Mouse (Mus musculus): ENCODE results near the gene Fam168b. TPM values are rescaled to one million over a fixed set of nuclear protein-coding genes. Genes with fewer than 3 reads are reported as not detected.
A peak's percentile ranks its signal among the peaks of the same experiment; 100 is the strongest.

The Fam168b gene
- polyA plus RNA-seq, 1 experiment from 2014 or later: 11.3 TPM

- peaks cover 10% of the 10 kb centered on the region for H3K4me1 ChIP-seq (ENCODE audit: insufficient read depth)
- H3K9me3 ChIP-seq (ENCODE audit: low read length): no peaks in the 10 kb centered on the region
- TF ChIP-seq CTCF (IDR thresholded peaks at IDR 0.05; ENCODE audit: low read depth): no peak
- no peaks in the 10 kb centered on the region for H3K27me3 ChIP-seq (ENCODE audit: insufficient read depth, low read length)
- H3K9ac ChIP-seq (replicated peaks): peak within 1 kb of the TSS; percentile 74
- peak; percentile 90 for ATAC-seq
- peak within 1 kb of the TSS; percentile 61 for H3K4me3 ChIP-seq (ENCODE audit: low read depth, low read length)
- H3K4me2 ChIP-seq (ENCODE audit: low read depth, low read length): peak within 1 kb of the TSS; percentile 89
- no peaks in the 10 kb centered on the region for H3K36me3 ChIP-seq (replicated peaks; ENCODE audit: insufficient read depth, low read length)
- peak; percentile 87 for DNase-seq
- under 1% methylated on average over 34 of the region's 40 CpGs for WGBS (ENCODE audit: insufficient replicate concordance)
- peak within 1 kb of the TSS; percentile 58 for H3K27ac ChIP-seq (ENCODE audit: low read depth)
These were observed 7.0 kb upstream of the Fam168b start, which contains the start of gene Plekhb2 for GRCm38 (mm10) chr1:34849745-34850342. TSS of gene Plekhb2 (plus strand) at chr1:34849976.

GRCm38 (mm10) chr1:34847070-34847469 lies 4.2 kb upstream of the Fam168b start:
- peaks cover 17% of the 10 kb centered on the region for H3K4me1 ChIP-seq (ENCODE audit: insufficient read depth)
- DNase-seq: no peak
- H3K27me3 ChIP-seq (ENCODE audit: insufficient read depth, low read length): no peaks in the 10 kb centered on the region
- H3K27ac ChIP-seq (ENCODE audit: low read depth): no peak overlapping the region
- no peak overlapping the region for H3K9ac ChIP-seq (replicated peaks)
- H3K9me3 ChIP-seq (ENCODE audit: low read length): no peaks in the 10 kb centered on the region
- TF ChIP-seq CTCF (IDR thresholded peaks at IDR 0.05; ENCODE audit: low read depth) (no peak), EP300 (IDR thresholded peaks at IDR 0.05; ENCODE audit: low read depth) (no peak)
- no peaks in the 10 kb centered on the region for H3K36me3 ChIP-seq (replicated peaks; ENCODE audit: insufficient read depth, low read length)
- H3K4me2 ChIP-seq (ENCODE audit: low read depth, low read length): no peak overlapping the region
- WGBS (ENCODE audit: insufficient replicate concordance): 85% methylated on average over 3 of the region's 3 CpGs
- H3K4me3 ChIP-seq (ENCODE audit: low read depth, low read length): no peak overlapping the region
- no peak for ATAC-seq

- peak overlapping the region; percentile 99 for H3K27ac ChIP-seq (ENCODE audit: low read depth)
- H3K4me1 ChIP-seq (ENCODE audit: insufficient read depth): peaks cover 41% of the 10 kb centered on the region
- H3K9ac ChIP-seq (replicated peaks): peak overlapping the region; percentile 91
- DNase-seq (peak; percentile 80), ATAC-seq (peak; percentile 90)
- H3K36me3 ChIP-seq (replicated peaks; ENCODE audit: insufficient read depth, low read length): peaks cover 2% of the 10 kb centered on the region; the same call in 1 of the 2 replicates
- H3K4me2 ChIP-seq (ENCODE audit: low read depth, low read length): peak overlapping the region; percentile 90
- H3K9me3 ChIP-seq (ENCODE audit: low read length): no peaks in the 10 kb centered on the region
- no peaks in the 10 kb centered on the region for H3K27me3 ChIP-seq (ENCODE audit: insufficient read depth, low read length)
- H3K4me3 ChIP-seq (ENCODE audit: low read depth, low read length): peak overlapping the region; percentile 83
- under 1% methylated on average over 21 of the region's 51 CpGs for WGBS (ENCODE audit: insufficient replicate concordance)
- TF ChIP-seq EP300 (IDR thresholded peaks at IDR 0.05; ENCODE audit: low read depth): no peak
- TF ChIP-seq CTCF (IDR thresholded peaks at IDR 0.05; ENCODE audit: low read depth): 0 out of 2 replicates have a peak, but pooled peaks have one; percentile 1
These were observed 440 bp downstream of the Fam168b start for GRCm38 (mm10) chr1:34842389-34842861.

- no peak for ATAC-seq
- Histone ChIP-seq H3K36me3 (replicated peaks; ENCODE audit: insufficient read depth, low read length) (peaks cover 2% of the 10 kb centered on the region; the same call in 1 of the 2 replicates), H3K4me3 (ENCODE audit: low read depth, low read length) (peak overlapping the region; percentile 83), H3K9ac (replicated peaks) (peak overlapping the region; percentile 91), H3K27me3 (ENCODE audit: insufficient read depth, low read length) (no peaks in the 10 kb centered on the region), H3K4me1 (ENCODE audit: insufficient read depth) (peaks cover 45% of the 10 kb centered on the region), H3K9me3 (ENCODE audit: low read length) (no peaks in the 10 kb centered on the region), H3K27ac (ENCODE audit: low read depth) (peak overlapping the region; percentile 99), H3K4me2 (ENCODE audit: low read depth, low read length) (peak overlapping the region; percentile 90)
- TF ChIP-seq CTCF (IDR thresholded peaks at IDR 0.05; ENCODE audit: low read depth) (no peak), EP300 (IDR thresholded peaks at IDR 0.05; ENCODE audit: low read depth) (no peak)
- DNase-seq: no peak
- WGBS (ENCODE audit: insufficient replicate concordance): under 1% methylated on average over 12 of the region's 12 CpGs
These were observed 1.0 kb downstream of the Fam168b start for GRCm38 (mm10) chr1:34841709-34842388.

- H3K4me3 ChIP-seq (ENCODE audit: low read depth, low read length): no peak overlapping the region
- ATAC-seq (no peak), DNase-seq (no peak)
- TF ChIP-seq CTCF (IDR thresholded peaks at IDR 0.05; ENCODE audit: low read depth): no peak
- TF ChIP-seq EP300 (IDR thresholded peaks at IDR 0.05; ENCODE audit: low read depth): no peak
- peak overlapping the region; percentile 13; the same call in 1 of the 2 replicates for H3K4me2 ChIP-seq (ENCODE audit: low read depth, low read length)
- H3K27ac ChIP-seq (ENCODE audit: low read depth): 0 out of 2 replicates have a peak overlapping the region, but pooled peaks have one; percentile 48
- H3K9me3 ChIP-seq (ENCODE audit: low read length): no peaks in the 10 kb centered on the region
- no peaks in the 10 kb centered on the region for H3K27me3 ChIP-seq (ENCODE audit: insufficient read depth, low read length)
- H3K4me1 ChIP-seq (ENCODE audit: insufficient read depth): peaks cover 49% of the 10 kb centered on the region
- peaks cover 12% of the 10 kb centered on the region for H3K36me3 ChIP-seq (replicated peaks; ENCODE audit: insufficient read depth, low read length)
- 45% methylated on average over 12 of the region's 12 CpGs for WGBS (ENCODE audit: insufficient replicate concordance)
- no peak overlapping the region for H3K9ac ChIP-seq (replicated peaks)
These were observed 3.6 kb downstream of the Fam168b start for GRCm38 (mm10) chr1:34839241-34839640.

GRCm38 (mm10) chr1:34837951-34838689 lies 4.7 kb downstream of the Fam168b start:
- Histone ChIP-seq H3K27ac (ENCODE audit: low read depth) (peak overlapping the region; percentile 39; the same call in 1 of the 2 replicates), H3K9me3 (ENCODE audit: low read length) (no peaks in the 10 kb centered on the region), H3K4me3 (ENCODE audit: low read depth, low read length) (no peak overlapping the region), H3K9ac (replicated peaks) (no peak overlapping the region), H3K4me2 (ENCODE audit: low read depth, low read length) (no peak overlapping the region), H3K36me3 (replicated peaks; ENCODE audit: insufficient read depth, low read length) (peaks cover 12% of the 10 kb centered on the region), H3K27me3 (ENCODE audit: insufficient read depth, low read length) (no peaks in the 10 kb centered on the region), H3K4me1 (ENCODE audit: insufficient read depth) (peaks cover 42% of the 10 kb centered on the region)
- TF ChIP-seq CTCF (IDR thresholded peaks at IDR 0.05; ENCODE audit: low read depth): no peak
- no peak for TF ChIP-seq EP300 (IDR thresholded peaks at IDR 0.05; ENCODE audit: low read depth)
- no peak for DNase-seq
- ATAC-seq: no peak
- 68% methylated on average over 6 of the region's 6 CpGs for WGBS (ENCODE audit: insufficient replicate concordance)

Data from liver, postnatal 0 days (tissue).